Mouse (Mus musculus) liver, embryonic 18 days (tissue): Measurements from ENCODE around the gene Plek2. TPM values are rescaled to one million over a fixed set of nuclear protein-coding genes. Genes with fewer than 3 reads are reported as not detected.

Source experiments
- polyA plus RNA-seq: library from polyadenylated mRNA; depleted of rRNA; stranded (reverse); fragments of >200 nt; gene quantifications from 2 replicates; pipeline ENCODE4 v1.2.3, GENCODE M21; 2012; rRNA removed

The Plek2 gene
- polyA plus RNA-seq: 10.5 and 12.5 TPM in 2 replicates

GRCm38 (mm10) chr12:78906707-78907162 is at the start of gene Plek2:
Gene Plek2 (minus strand): TSS chr12:78906964.

GRCm38 (mm10) chr12:78861496-78862253 is 45.1 kb downstream of the Plek2 start, which contains the start of the genes Atp6v1d and Eif2s1:
Gene Atp6v1d (minus strand): TSS chr12:78861638.
Gene Eif2s1 (plus strand): TSS chr12:78861819.

Other genes starting within 250 kb of the Plek2 start
- 0.05 TPM in 1 of 2 replicates, not detected in the other for gene Fam71d, start 215.4 kb downstream of the Plek2 start, polyA plus RNA-seq
- 2.9 and 3.3 TPM in 2 replicates for gene Mpp5, start 158.1 kb downstream of the Plek2 start, polyA plus RNA-seq
- 17.3 and 18.7 TPM in 2 replicates for gene Atp6v1d, start 45.3 kb downstream of the Plek2 start, polyA plus RNA-seq
- gene Eif2s1, start 45.1 kb downstream of the Plek2 start, polyA plus RNA-seq: 32.2 and 34.9 TPM in 2 replicates
- gene Tmem229b, start 100.7 kb upstream of the Plek2 start, polyA plus RNA-seq: 3.5 and 3.6 TPM in 2 replicates
- gene Plekhh1, start 122.2 kb upstream of the Plek2 start, polyA plus RNA-seq: 0.54 and 0.56 TPM in 2 replicates
- gene Pigh, start 182.7 kb upstream of the Plek2 start, polyA plus RNA-seq: 4.2 and 4.7 TPM in 2 replicates
- 0.71 TPM in 2 replicates for gene Arg2, start 223.8 kb upstream of the Plek2 start, polyA plus RNA-seq